Mouse (Mus musculus) midbrain, embryonic 12.5 days (tissue): ENCODE data around the gene Ajap1. TPM values are rescaled to one million over a fixed set of nuclear protein-coding genes. Genes with fewer than 3 reads are reported as not detected.

Experiments
- ATAC-seq: fragments of 200-750 bp; cut with Nextera tagmentation; 2 replicates; pipeline ENCODE4 v1.8.0; 2017; ENCODE audit warnings: low read depth, moderate TSS enrichment, moderate library complexity; ENCODE audit not compliant: low FRiP score
- H3K27ac ChIP-seq: fragments of 300-500 bp; sonication (generic); replicated peaks from 2 replicates; pipeline ENCODE4 v1.5.1; 2016; ENCODE audit warnings: mild to moderate bottlenecking
- H3K27me3 ChIP-seq: fragments of 300-500 bp; sonication (generic); 2 replicates; pipeline ENCODE4 v1.6.1; 2016; ENCODE audit warnings: mild to moderate bottlenecking
- H3K36me3 ChIP-seq: fragments of 300-500 bp; sonication (generic); 2 replicates; pipeline ENCODE4 v1.6.1; 2016
- H3K4me1 ChIP-seq: fragments of 300-500 bp; sonication (generic); 2 replicates; pipeline ENCODE4 v1.6.1; 2016
- H3K4me2 ChIP-seq: fragments of 300-500 bp; sonication (generic); replicated peaks from 2 replicates; pipeline ENCODE4 v1.6.1; 2016; ENCODE audit warnings: mild to moderate bottlenecking, moderate library complexity
- H3K4me3 ChIP-seq: fragments of 300-500 bp; sonication (generic); 2 replicates; pipeline ENCODE4 v1.5.1; 2016; ENCODE audit warnings: mild to moderate bottlenecking
- H3K9ac ChIP-seq: fragments of 300-500 bp; sonication (generic); replicated peaks from 2 replicates; pipeline ENCODE4 v1.6.1; 2016; ENCODE audit warnings: mild to moderate bottlenecking, moderate library complexity
- H3K9me3 ChIP-seq: fragments of 300-500 bp; sonication (generic); 2 replicates; pipeline ENCODE4 v1.6.1; 2016; ENCODE audit warnings: mild to moderate bottlenecking
- WGBS: fragments of 180-500 bp; shearing (Covaris S2); methylation state at CpG from one replicate; pipeline ENCODE4 v1.1.7; 2016; 5-methylcytosine and 5-hydroxymethylcytosine counted together
- polyA plus RNA-seq: library from polyadenylated mRNA; unstranded; fragments of >200 nt; fragmentation: Nextera tagmentation; extraction: Ambion mirVana; gene quantifications from 2 replicates; pipeline ENCODE4 v1.2.1, GENCODE M21; 2016

The Ajap1 gene
- polyA plus RNA-seq, 1 experiment from 2014 or later: 3.3 TPM

GRCm38 (mm10) chr4:153484392-153484791 lies 1.8 kb upstream of the Ajap1 start:
- peaks cover 75% of the 10 kb centered on the region for H3K27me3 ChIP-seq
- peaks cover 53% of the 10 kb centered on the region for H3K4me1 ChIP-seq
- no peak overlapping the region for H3K4me3 ChIP-seq
- no peak overlapping the region for H3K27ac ChIP-seq
- H3K36me3 ChIP-seq: no peaks in the 10 kb centered on the region
- 0% methylated on average over 7 of the region's 7 CpGs for WGBS
- peak overlapping the region; percentile 97 for H3K4me2 ChIP-seq
- no peaks in the 10 kb centered on the region for H3K9me3 ChIP-seq
- no peak overlapping the region for H3K9ac ChIP-seq
- no peak for ATAC-seq

- Histone ChIP-seq H3K27me3 (peaks cover 87% of the 10 kb centered on the region), H3K27ac (peak overlapping the region; percentile 54)
These were observed 1.0 kb downstream of the Ajap1 start for GRCm38 (mm10) chr4:153481361-153482234.

GRCm38 (mm10) chr4:153480551-153481262 lies 1.9 kb downstream of the Ajap1 start:
- Histone ChIP-seq H3K9ac (peak overlapping the region; percentile 74; the same call in 1 of the 2 replicates), H3K9me3 (no peaks in the 10 kb centered on the region), H3K4me1 (peaks cover 58% of the 10 kb centered on the region), H3K36me3 (no peaks in the 10 kb centered on the region), H3K4me3 (peak overlapping the region; percentile 62), H3K27me3 (peaks cover 80% of the 10 kb centered on the region), H3K4me2 (peak overlapping the region; percentile 97), H3K27ac (no peak overlapping the region)
- ATAC-seq: peak; percentile 62
- WGBS: 3% methylated on average over 19 of the region's 19 CpGs

More at GRCm38 (mm10) chr4:153481361-153482234, 1.0 kb downstream of the Ajap1 start:
- Histone ChIP-seq H3K9ac (peak overlapping the region; percentile 74), H3K4me3 (peak overlapping the region; percentile 62), H3K4me1 (peaks cover 65% of the 10 kb centered on the region), H3K9me3 (no peaks in the 10 kb centered on the region), H3K36me3 (no peaks in the 10 kb centered on the region), H3K4me2 (peak overlapping the region; percentile 97)
- WGBS: under 1% methylated on average over 70 of the region's 71 CpGs
- peak; percentile 7; the same call in 1 of the 2 replicates for ATAC-seq

- ATAC-seq: no peak
- H3K27me3 ChIP-seq: peaks cover 66% of the 10 kb centered on the region
- H3K4me3 ChIP-seq: 0 out of 2 replicates have a peak overlapping the region, but pooled peaks have one; percentile 5
- H3K36me3 ChIP-seq: no peaks in the 10 kb centered on the region
- peak overlapping the region; percentile 28 for H3K9ac ChIP-seq
- peaks cover 55% of the 10 kb centered on the region for H3K4me1 ChIP-seq
- peak overlapping the region; percentile 97 for H3K4me2 ChIP-seq
- peak overlapping the region; percentile 52 for H3K27ac ChIP-seq
- WGBS: 6% methylated on average over 8 of the region's 8 CpGs
- H3K9me3 ChIP-seq: no peaks in the 10 kb centered on the region
These were observed 3.5 kb downstream of the Ajap1 start for GRCm38 (mm10) chr4:153479144-153479543.

GRCm38 (mm10) chr4:153473480-153474252 lies 8.9 kb downstream of the Ajap1 start:
- H3K4me3 ChIP-seq: no peak overlapping the region
- no peaks in the 10 kb centered on the region for H3K36me3 ChIP-seq
- no peak for ATAC-seq
- WGBS: 76% methylated on average over 4 of the region's 4 CpGs
- H3K27ac ChIP-seq: no peak overlapping the region
- H3K9me3 ChIP-seq: 0 out of 2 replicates have a peak, but pooled peaks cover 5% of the 10 kb centered on the region
- peaks cover 15% of the 10 kb centered on the region for H3K27me3 ChIP-seq
- peaks cover 11% of the 10 kb centered on the region for H3K4me1 ChIP-seq
- no peak overlapping the region for H3K4me2 ChIP-seq
- H3K9ac ChIP-seq: no peak overlapping the region

- 87% methylated on average over 15 of the region's 15 CpGs for WGBS
- ATAC-seq: no peak
These were observed 12.9 kb downstream of the Ajap1 start for GRCm38 (mm10) chr4:153469712-153470111.

GRCm38 (mm10) chr4:153459934-153460333 lies 22.7 kb downstream of the Ajap1 start:
- H3K27me3 ChIP-seq: no peaks in the 10 kb centered on the region
- H3K9ac ChIP-seq: no peak overlapping the region
- no peak overlapping the region for H3K4me2 ChIP-seq
- ATAC-seq: no peak
- H3K9me3 ChIP-seq: no peaks in the 10 kb centered on the region
- no peaks in the 10 kb centered on the region for H3K36me3 ChIP-seq
- H3K4me1 ChIP-seq: no peaks in the 10 kb centered on the region
- H3K4me3 ChIP-seq: no peak overlapping the region
- H3K27ac ChIP-seq: no peak overlapping the region
- WGBS: 94% methylated on average over 15 of the region's 15 CpGs

More at GRCm38 (mm10) chr4:153469712-153470111, 12.9 kb downstream of the Ajap1 start:
- Histone ChIP-seq H3K27me3 (no peaks in the 10 kb centered on the region; the same call in 1 of the 2 replicates), H3K27ac (no peak overlapping the region), H3K36me3 (no peaks in the 10 kb centered on the region), H3K9ac (no peak overlapping the region), H3K4me2 (no peak overlapping the region), H3K4me1 (no peaks in the 10 kb centered on the region), H3K9me3 (0 out of 2 replicates have a peak, but pooled peaks cover 5% of the 10 kb centered on the region), H3K4me3 (no peak overlapping the region)

GRCm38 (mm10) chr4:153459503-153459902 lies 23.1 kb downstream of the Ajap1 start:
- Histone ChIP-seq H3K4me1 (no peaks in the 10 kb centered on the region), H3K9me3 (no peaks in the 10 kb centered on the region), H3K4me2 (no peak overlapping the region), H3K4me3 (no peak overlapping the region), H3K27ac (no peak overlapping the region), H3K27me3 (no peaks in the 10 kb centered on the region), H3K9ac (no peak overlapping the region), H3K36me3 (no peaks in the 10 kb centered on the region)
- ATAC-seq: no peak
- 95% methylated on average over 9 of the region's 9 CpGs for WGBS

- ATAC-seq: no peak
- no peak overlapping the region for H3K9ac ChIP-seq
- WGBS: 88% methylated on average over 15 of the region's 15 CpGs
- H3K9me3 ChIP-seq: no peaks in the 10 kb centered on the region
- no peak overlapping the region for H3K4me3 ChIP-seq
- no peak overlapping the region for H3K4me2 ChIP-seq
- H3K27me3 ChIP-seq: no peaks in the 10 kb centered on the region
- H3K27ac ChIP-seq: no peak overlapping the region
- H3K36me3 ChIP-seq: no peaks in the 10 kb centered on the region
- H3K4me1 ChIP-seq: no peaks in the 10 kb centered on the region
These were observed 23.8 kb downstream of the Ajap1 start for GRCm38 (mm10) chr4:153458821-153459220.

- no peak overlapping the region for H3K4me2 ChIP-seq
- no peak overlapping the region for H3K4me3 ChIP-seq
- no peaks in the 10 kb centered on the region for H3K4me1 ChIP-seq
- 87% methylated on average over 7 of the region's 7 CpGs for WGBS
- no peaks in the 10 kb centered on the region for H3K36me3 ChIP-seq
- H3K9ac ChIP-seq: no peak overlapping the region
- no peak overlapping the region for H3K27ac ChIP-seq
- no peak for ATAC-seq
- H3K27me3 ChIP-seq: no peaks in the 10 kb centered on the region
- H3K9me3 ChIP-seq: no peaks in the 10 kb centered on the region
These were observed 29.1 kb downstream of the Ajap1 start for GRCm38 (mm10) chr4:153453496-153453895.

GRCm38 (mm10) chr4:153451516-153451915 lies 31.1 kb downstream of the Ajap1 start:
- no peak overlapping the region for H3K4me2 ChIP-seq
- 86% methylated on average over 8 of the region's 8 CpGs for WGBS
- no peaks in the 10 kb centered on the region for H3K4me1 ChIP-seq
- H3K27ac ChIP-seq: no peak overlapping the region
- no peak for ATAC-seq
- no peak overlapping the region for H3K4me3 ChIP-seq
- H3K9ac ChIP-seq: no peak overlapping the region
- no peaks in the 10 kb centered on the region for H3K27me3 ChIP-seq
- H3K9me3 ChIP-seq: no peaks in the 10 kb centered on the region
- H3K36me3 ChIP-seq: no peaks in the 10 kb centered on the region
